Mouse (Mus musculus): ENCODE results near the gene Fam216a. TPM values are rescaled to one million over a fixed set of nuclear protein-coding genes. Genes with fewer than 3 reads are reported as not detected.

Fam216a gene
- polyA plus RNA-seq, 1 experiment, result 7.4 TPM

DNA sequence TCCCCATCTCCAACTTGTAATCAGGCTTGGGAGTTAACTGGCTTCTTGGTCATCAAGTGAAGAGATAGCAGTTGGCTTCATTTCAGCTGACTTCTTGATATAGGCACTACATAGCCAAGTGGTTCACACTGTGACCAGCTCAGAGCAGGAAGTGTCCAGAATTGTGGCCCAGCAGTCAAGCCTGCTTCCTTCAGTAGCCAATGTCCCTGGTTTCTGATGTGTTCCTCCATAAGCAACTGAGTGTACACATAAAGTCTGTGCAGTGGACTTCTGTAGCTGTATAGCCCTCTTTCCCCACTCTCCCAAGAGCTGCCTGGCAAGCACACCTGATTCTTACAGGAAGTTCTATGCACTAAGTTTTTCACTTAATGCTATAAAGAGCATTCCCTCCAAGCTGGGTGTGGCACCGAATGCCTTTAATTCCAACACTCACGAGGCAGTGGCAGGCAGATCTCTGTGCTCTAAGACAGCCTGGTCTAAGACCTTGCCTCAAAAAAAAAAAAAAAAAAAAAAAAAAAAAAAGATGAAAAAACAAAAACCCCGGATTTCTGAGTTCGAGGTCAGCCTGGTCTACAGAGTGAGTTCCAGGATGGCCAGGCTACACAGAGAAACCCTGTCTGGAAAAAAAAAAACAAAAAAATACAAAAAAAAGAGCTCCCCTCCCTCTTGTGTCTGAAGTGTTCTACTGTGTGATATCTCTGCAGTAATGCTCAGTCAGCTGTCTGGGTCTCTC is 5.1 kb upstream of the Fam216a start:
- H3K4me1 ChIP-seq (ENCODE audit: control insufficient read depth, insufficient read depth, insufficient read length), result no peaks in the 10 kb centered on the region; the same call in 1 of the 2 replicates
- TF ChIP-seq POLR2A (IDR thresholded peaks at IDR 0.05; ENCODE audit: low read depth, low read length) (no peak), CTCF (IDR thresholded peaks at IDR 0.05; ENCODE audit: extremely low read depth, insufficient read depth, insufficient read length, insufficient replicate concordance) (no peak)
- 87% methylated on average over 4 of the region's 4 CpGs for WGBS
- DNase-seq (ENCODE audit: low read depth in 1 of 2, low spot score in 2 of 2), result no peak
- H3K36me3 ChIP-seq (ENCODE audit: control insufficient read depth, insufficient read depth, low read length), result peaks cover 16% of the 10 kb centered on the region
- H3K27me3 ChIP-seq (ENCODE audit: control insufficient read depth, insufficient read depth, low read length), result no peaks in the 10 kb centered on the region
- no peak overlapping the region for H3K27ac ChIP-seq (ENCODE audit: insufficient read depth, low read length)
- no peak overlapping the region for H3K4me3 ChIP-seq (ENCODE audit: extremely low read depth, insufficient read depth, insufficient read length)

DNA sequence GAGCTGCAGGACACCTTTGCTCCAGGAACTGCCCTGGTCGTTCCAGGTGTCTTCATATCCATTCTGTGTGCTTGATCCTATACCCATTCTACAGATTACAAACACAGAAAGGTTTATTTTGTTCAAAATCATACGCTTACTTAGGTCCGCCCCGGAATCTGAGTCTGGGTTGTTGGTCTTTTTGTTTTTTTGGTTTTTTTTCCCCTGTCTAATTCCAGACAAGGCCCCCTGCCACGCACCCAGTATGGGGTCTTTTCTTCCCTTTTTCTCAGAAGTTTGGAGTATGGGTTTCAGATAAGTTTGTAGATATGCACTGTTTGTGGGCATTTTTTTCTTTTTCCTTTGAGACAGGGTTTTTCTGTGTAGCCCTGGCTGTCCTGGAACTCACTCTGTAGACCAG is 714 bp upstream of the Fam216a start:
- DNase-seq (ENCODE audit: low read depth in 1 of 2, low spot score in 2 of 2), result no peak
- 6% methylated on average over 5 of the region's 5 CpGs for WGBS
- Histone ChIP-seq H3K36me3 (ENCODE audit: control insufficient read depth, insufficient read depth, low read length) (peaks cover 1% of the 10 kb centered on the region; the same call in 1 of the 2 replicates), H3K27me3 (ENCODE audit: control insufficient read depth, insufficient read depth, low read length) (no peaks in the 10 kb centered on the region), H3K4me1 (ENCODE audit: control insufficient read depth, insufficient read depth, insufficient read length) (peaks cover 2% of the 10 kb centered on the region; the same call in 1 of the 2 replicates), H3K4me3 (ENCODE audit: extremely low read depth, insufficient read depth, insufficient read length) (peak overlapping the region; percentile 89), H3K27ac (ENCODE audit: insufficient read depth, low read length) (peak overlapping the region; percentile 95)
- TF ChIP-seq POLR2A (IDR thresholded peaks at IDR 0.05; ENCODE audit: low read depth, low read length) (no peak), CTCF (IDR thresholded peaks at IDR 0.05; ENCODE audit: extremely low read depth, insufficient read depth, insufficient read length, insufficient replicate concordance) (no peak)

- H3K4me1 ChIP-seq (ENCODE audit: control insufficient read depth, insufficient read depth, insufficient read length), result peaks cover 2% of the 10 kb centered on the region; the same call in 1 of the 2 replicates
- peak within 1 kb of the TSS; percentile 89 for H3K4me3 ChIP-seq (ENCODE audit: extremely low read depth, insufficient read depth, insufficient read length)
- 3% methylated on average over 27 of the region's 46 CpGs for whole genome bisulfite sequencing
- no peak for TF ChIP-seq CTCF (IDR thresholded peaks at IDR 0.05; ENCODE audit: extremely low read depth, insufficient read depth, insufficient read length, insufficient replicate concordance)
- no peak for TF ChIP-seq POLR2A (IDR thresholded peaks at IDR 0.05; ENCODE audit: low read depth, low read length)
- H3K27me3 ChIP-seq (ENCODE audit: control insufficient read depth, insufficient read depth, low read length), result no peaks in the 10 kb centered on the region
- H3K36me3 ChIP-seq (ENCODE audit: control insufficient read depth, insufficient read depth, low read length), result peaks cover 10% of the 10 kb centered on the region
- peak within 1 kb of the TSS; percentile 95 for H3K27ac ChIP-seq (ENCODE audit: insufficient read depth, low read length)
- no peak for DNase-seq (ENCODE audit: low read depth in 1 of 2, low spot score in 2 of 2)
These were observed 473 bp downstream of the Fam216a start, which contains the start of gene Gpn3 for GRCm38 (mm10) chr5:122371591-122372191. Gene Gpn3 (plus strand): TSS chr5:122371876.

- Histone ChIP-seq H3K36me3 (ENCODE audit: control insufficient read depth, insufficient read depth, low read length) (no peaks in the 10 kb centered on the region; the same call in 1 of the 2 replicates), H3K27ac (ENCODE audit: insufficient read depth, low read length) (peak overlapping the region; percentile 76), H3K27me3 (ENCODE audit: control insufficient read depth, insufficient read depth, low read length) (no peaks in the 10 kb centered on the region), H3K4me3 (ENCODE audit: extremely low read depth, insufficient read depth, insufficient read length) (peak overlapping the region; percentile 80), H3K4me1 (ENCODE audit: control insufficient read depth, insufficient read depth, insufficient read length) (peaks cover 2% of the 10 kb centered on the region)
- under 1% methylated on average over 57 of the region's 57 CpGs for WGBS
- TF ChIP-seq POLR2A (IDR thresholded peaks at IDR 0.05; ENCODE audit: low read depth, low read length) (no peak), CTCF (IDR thresholded peaks at IDR 0.05; ENCODE audit: extremely low read depth, insufficient read depth, insufficient read length, insufficient replicate concordance) (no peak)
- DNase-seq (ENCODE audit: low read depth in 1 of 2, low spot score in 2 of 2), result no peak
These were observed 17.6 kb downstream of the Fam216a start for GRCm38 (mm10) chr5:122354492-122355067.

- Histone ChIP-seq H3K27me3 (ENCODE audit: control insufficient read depth, insufficient read depth, low read length) (no peaks in the 10 kb centered on the region), H3K36me3 (ENCODE audit: control insufficient read depth, insufficient read depth, low read length) (no peaks in the 10 kb centered on the region; the same call in 1 of the 2 replicates)
- WGBS, result under 1% methylated on average over 50 of the region's 51 CpGs
These were observed 18.2 kb downstream of the Fam216a start, which contains the start of the genes Rad9b and Vps29 for GRCm38 (mm10) chr5:122353807-122354491. Gene Rad9b (minus strand): TSS chr5:122354233. Gene Vps29 (plus strand): TSS chr5:122354369.

GRCm38 (mm10) chr5:122345777-122346176 is 26.4 kb downstream of the Fam216a start:
- Histone ChIP-seq H3K4me3 (ENCODE audit: extremely low read depth, insufficient read depth, insufficient read length) (no peak overlapping the region), H3K36me3 (ENCODE audit: control insufficient read depth, insufficient read depth, low read length) (no peaks in the 10 kb centered on the region), H3K27ac (ENCODE audit: insufficient read depth, low read length) (no peak overlapping the region), H3K27me3 (ENCODE audit: control insufficient read depth, insufficient read depth, low read length) (no peaks in the 10 kb centered on the region), H3K4me1 (ENCODE audit: control insufficient read depth, insufficient read depth, insufficient read length) (peaks cover 8% of the 10 kb centered on the region; the same call in 1 of the 2 replicates)
- TF ChIP-seq CTCF (IDR thresholded peaks at IDR 0.05; ENCODE audit: extremely low read depth, insufficient read depth, insufficient read length, insufficient replicate concordance) (no peak), POLR2A (IDR thresholded peaks at IDR 0.05; ENCODE audit: low read depth, low read length) (no peak)
- 94% methylated on average over 4 of the region's 4 CpGs for WGBS
- no peak for DNase-seq (ENCODE audit: low read depth in 1 of 2, low spot score in 2 of 2)

More at GRCm38 (mm10) chr5:122353807-122354491, 18.2 kb downstream of the Fam216a start, which contains the start of the genes Rad9b and Vps29:
- peak; percentile 99 to 100 for DNase-seq (ENCODE audit: low read depth in 1 of 2, low spot score in 2 of 2)
- TF ChIP-seq POLR2A (IDR thresholded peaks at IDR 0.05; ENCODE audit: low read depth, low read length) (peak; percentile 30; the same call in 1 of the 2 replicates), CTCF (IDR thresholded peaks at IDR 0.05; ENCODE audit: extremely low read depth, insufficient read depth, insufficient read length, insufficient replicate concordance) (no peak)
- Histone ChIP-seq H3K4me1 (ENCODE audit: control insufficient read depth, insufficient read depth, insufficient read length) (peaks cover 2% of the 10 kb centered on the region), H3K4me3 (ENCODE audit: extremely low read depth, insufficient read depth, insufficient read length) (peak within 1 kb of the TSS; percentile 80), H3K27ac (ENCODE audit: insufficient read depth, low read length) (peak within 1 kb of the TSS; percentile 76)

All from spleen, adult 2 months (tissue).